Mouse (Mus musculus) splenic B cell, adult 2 months (primary cell): ENCODE results near the gene Fam227b.

ENCODE experiments used
- DNase-seq: peaks from one replicate; pipeline ENCODE4 v3.0.0-alpha.2; 2011; ENCODE audit warnings: low read depth, low spot score
- H3K27me3 ChIP-seq: 2 replicates; pipeline ENCODE4 v1.6.1; 2012; ENCODE audit warnings: mild to moderate bottlenecking, low read length, moderate library complexity, mixed read lengths; ENCODE audit not compliant: control insufficient read depth, poor library complexity, insufficient read depth, severe bottlenecking
- H3K36me3 ChIP-seq: 2 replicates; pipeline ENCODE4 v1.6.1; 2012; ENCODE audit warnings: mild to moderate bottlenecking, low read length, moderate library complexity, mixed read lengths; ENCODE audit not compliant: control insufficient read depth, poor library complexity, insufficient read depth, severe bottlenecking

Fam227b gene

GRCm38 (mm10) chr2:126039414-126039891 is 112.4 kb downstream of the Fam227b start:
- Histone ChIP-seq H3K36me3 (no peaks in the 10 kb centered on the region), H3K27me3 (no peaks in the 10 kb centered on the region)
- no peak for DNase-seq

DNA sequence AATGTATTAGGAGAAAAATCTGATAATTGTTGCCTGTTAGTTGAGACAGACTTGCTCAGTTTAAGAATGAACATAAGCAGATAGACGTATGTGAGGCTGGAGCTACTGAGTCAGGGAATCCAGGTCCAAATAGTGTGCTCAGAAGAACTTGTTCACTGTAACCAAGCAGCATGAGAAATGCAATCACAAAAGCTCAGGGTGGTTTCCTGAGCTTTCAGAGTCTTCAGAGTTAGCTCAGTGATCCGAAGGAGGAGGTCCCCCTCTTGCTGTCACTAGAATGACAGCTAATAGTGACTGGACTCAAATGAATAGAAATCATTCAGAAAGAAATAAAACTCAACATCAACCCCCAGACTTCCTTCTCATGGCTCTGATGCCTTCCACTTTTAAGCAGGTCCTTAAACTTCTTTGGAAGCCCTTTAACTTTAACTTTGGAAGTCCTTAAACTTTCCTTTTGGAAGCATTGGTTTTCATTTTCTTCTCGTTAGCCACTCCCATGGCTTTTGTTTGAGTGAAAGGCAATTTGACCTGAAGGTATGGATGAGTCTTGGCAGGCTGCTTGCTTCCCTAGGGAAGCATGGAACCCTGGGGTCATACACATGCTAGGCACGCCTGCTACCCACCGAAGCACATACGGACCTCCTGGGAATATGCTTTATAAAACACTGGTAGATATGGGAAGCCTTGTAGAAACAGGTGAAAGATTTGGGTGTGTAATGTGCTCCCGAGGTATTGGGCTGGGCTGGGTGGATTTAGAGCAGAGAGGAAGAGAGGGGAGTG is 113.4 kb downstream of the Fam227b start:
- no peak for DNase-seq
- H3K36me3 ChIP-seq = no peaks in the 10 kb centered on the region
- H3K27me3 ChIP-seq = no peaks in the 10 kb centered on the region

GRCm38 (mm10) chr2:126036121-126036520 is 115.7 kb downstream of the Fam227b start:
- DNase-seq = no peak
- Histone ChIP-seq H3K36me3 (no peaks in the 10 kb centered on the region), H3K27me3 (no peaks in the 10 kb centered on the region)

DNA sequence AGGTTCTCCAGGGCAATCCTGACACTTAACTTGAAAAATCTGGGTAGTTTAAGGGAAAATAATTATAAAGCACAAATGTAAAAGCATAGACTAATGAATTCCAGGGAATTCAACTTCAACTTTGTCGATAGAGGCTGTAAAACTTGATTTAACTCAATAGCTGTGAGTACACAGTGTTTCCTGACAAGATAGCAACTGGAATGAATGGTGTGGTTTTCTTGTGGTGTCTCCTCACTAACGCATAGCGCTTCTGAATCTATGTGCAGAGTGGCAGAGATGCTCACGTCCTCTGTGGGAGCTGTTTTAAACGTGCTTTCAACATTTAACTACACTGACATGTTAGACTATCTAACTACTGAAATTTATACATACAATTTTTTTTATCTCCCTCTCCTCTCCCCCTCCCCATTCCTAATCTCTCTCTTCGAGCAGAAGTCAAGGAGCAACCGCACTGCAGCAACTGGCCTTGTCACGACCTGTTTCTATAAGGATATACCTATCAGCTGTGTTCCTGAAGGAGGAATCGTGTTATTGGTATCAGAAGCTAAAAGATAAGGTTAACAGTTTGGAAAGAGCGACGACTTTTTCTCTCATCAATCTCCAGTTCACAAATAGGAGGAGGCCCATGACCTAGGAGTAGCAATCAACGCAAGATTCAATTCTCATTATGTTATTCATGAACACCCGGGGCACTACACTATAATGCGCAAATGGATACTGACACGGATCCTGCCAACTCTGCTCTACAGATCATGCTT is 116.6 kb downstream of the Fam227b start:
- DNase-seq = no peak
- H3K27me3 ChIP-seq = no peaks in the 10 kb centered on the region
- no peaks in the 10 kb centered on the region for H3K36me3 ChIP-seq

- DNase-seq = no peak
- H3K36me3 ChIP-seq = no peaks in the 10 kb centered on the region
- H3K27me3 ChIP-seq = no peaks in the 10 kb centered on the region
Measured at GRCm38 (mm10) chr2:126034379-126035005, 117.3 kb downstream of the Fam227b start, which contains the start of gene Fgf7. Fgf7 (plus strand) TSS chr2:126034658.

DNA sequence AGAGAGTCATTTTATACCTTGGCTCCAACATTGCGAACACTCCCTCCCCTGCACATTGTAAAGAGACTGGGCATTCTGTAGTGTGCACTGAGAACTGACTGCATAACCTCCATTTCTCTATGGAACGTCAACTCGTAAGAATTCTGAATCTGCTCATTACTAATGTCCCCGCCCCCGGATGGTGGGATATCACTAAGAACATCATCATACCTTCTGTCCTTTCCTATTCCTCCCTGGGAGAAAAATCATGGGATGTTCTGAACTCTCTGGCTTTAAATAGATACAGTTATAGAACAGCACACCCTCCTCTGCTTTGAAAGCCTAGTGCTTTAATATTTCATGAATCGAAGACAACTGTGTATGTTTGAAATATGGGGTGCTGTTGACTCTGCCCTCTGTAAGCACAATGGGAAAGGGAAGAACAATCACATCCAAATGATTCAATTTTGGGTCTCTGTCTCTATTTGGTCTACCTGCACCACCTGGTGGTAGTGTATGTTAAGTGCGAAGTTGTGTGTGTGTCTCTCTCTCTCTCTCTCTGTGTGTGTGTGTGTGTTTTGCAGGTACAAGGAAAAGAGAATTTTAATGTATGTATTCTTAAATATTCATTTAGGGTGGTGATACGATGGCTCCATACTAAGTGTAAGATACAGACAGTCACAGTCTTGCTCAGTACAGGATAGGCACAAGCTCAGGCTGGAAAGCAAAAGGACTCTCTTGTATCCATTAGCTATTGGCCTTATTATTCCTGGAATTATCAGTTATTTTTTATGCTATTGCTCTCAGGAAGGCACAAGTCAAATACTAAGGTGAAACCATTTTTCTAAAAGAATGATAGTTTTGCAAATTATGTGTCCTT is 118.5 kb downstream of the Fam227b start:
- H3K36me3 ChIP-seq = no peaks in the 10 kb centered on the region
- DNase-seq = no peak
- no peaks in the 10 kb centered on the region for H3K27me3 ChIP-seq

- no peak for DNase-seq
- no peaks in the 10 kb centered on the region for H3K36me3 ChIP-seq
- no peaks in the 10 kb centered on the region for H3K27me3 ChIP-seq
Measured at GRCm38 (mm10) chr2:126031186-126031900, 120.5 kb downstream of the Fam227b start.

DNA sequence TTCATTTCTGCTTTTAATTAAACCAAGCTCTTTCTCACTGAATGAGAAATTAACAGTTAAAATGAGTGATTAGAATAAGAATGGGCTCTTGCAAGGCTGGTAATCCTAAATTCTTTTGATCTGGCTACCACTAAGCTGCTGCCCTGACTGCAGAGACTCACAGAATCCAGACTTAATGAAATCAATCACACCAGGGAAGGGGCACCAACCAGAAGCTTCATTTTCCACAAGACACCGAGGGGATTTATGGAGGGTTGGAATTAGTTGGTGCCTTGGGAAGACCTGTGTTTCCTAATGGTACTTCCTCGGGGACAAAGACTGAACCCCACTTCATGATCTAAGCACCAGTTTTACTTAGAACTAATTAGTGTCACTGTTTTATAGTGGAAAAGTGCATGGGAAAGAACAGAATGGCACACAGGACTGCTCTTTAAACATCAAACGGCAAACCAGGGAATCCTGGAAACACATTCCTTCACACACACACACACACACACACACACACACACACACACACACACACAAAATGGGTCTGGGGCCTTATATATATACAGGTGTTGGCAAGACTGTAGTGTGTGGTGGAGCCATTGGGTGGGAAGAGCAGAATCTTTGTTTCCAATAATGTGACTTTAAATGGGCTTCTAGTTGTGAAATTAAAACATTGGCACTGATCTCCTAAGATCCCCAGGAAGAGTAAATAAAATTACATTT is 135.9 kb downstream of the Fam227b start:
- H3K36me3 ChIP-seq = no peaks in the 10 kb centered on the region
- no peaks in the 10 kb centered on the region for H3K27me3 ChIP-seq
- DNase-seq = no peak

DNA sequence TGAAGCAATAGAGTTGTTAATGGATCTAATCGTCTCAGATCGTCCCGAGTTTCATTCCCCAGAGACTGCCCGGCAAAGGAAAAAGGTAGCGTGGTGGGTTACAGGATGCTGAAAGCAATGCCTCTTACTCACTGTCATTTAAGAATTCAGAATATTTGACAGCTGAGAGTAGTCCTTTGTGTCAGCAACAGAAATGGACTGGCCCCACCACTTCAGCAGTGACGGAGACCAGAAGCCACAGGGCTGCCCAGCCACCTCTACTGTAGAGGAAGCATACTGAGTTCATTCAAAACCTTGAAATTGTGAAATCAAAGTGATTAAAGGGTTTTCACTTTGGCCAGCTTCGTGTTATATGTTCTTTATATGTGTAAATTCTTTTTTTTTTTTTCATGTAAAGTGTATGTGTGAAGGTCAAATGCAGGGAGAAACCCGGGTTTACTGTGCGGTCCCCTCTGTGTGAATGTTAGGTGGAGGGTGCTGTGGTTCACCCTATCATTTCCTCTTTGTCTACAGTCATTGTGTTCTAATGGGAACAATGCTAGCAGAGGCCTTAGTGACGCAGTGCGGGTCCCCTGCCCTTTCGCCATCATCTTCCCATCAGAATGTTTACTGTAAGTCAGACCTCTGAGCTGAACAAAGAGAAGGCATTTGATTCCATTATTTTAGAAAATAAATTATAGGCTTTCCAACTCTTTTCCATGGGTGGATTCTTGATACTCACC is 136.7 kb downstream of the Fam227b start:
- no peak for DNase-seq
- Histone ChIP-seq H3K27me3 (no peaks in the 10 kb centered on the region), H3K36me3 (no peaks in the 10 kb centered on the region)

GRCm38 (mm10) chr2:126006742-126007141 is 145.1 kb downstream of the Fam227b start:
- Histone ChIP-seq H3K27me3 (no peaks in the 10 kb centered on the region), H3K36me3 (no peaks in the 10 kb centered on the region)
- no peak for DNase-seq

GRCm38 (mm10) chr2:126006088-126006487 is 145.7 kb downstream of the Fam227b start:
- peak; percentile 47 for DNase-seq

GRCm38 (mm10) chr2:126002291-126002690 is 149.5 kb downstream of the Fam227b start:
- no peak for DNase-seq
- Histone ChIP-seq H3K27me3 (no peaks in the 10 kb centered on the region), H3K36me3 (no peaks in the 10 kb centered on the region)

More at GRCm38 (mm10) chr2:126006088-126006487, 145.7 kb downstream of the Fam227b start:
- no peaks in the 10 kb centered on the region for H3K27me3 ChIP-seq
- no peaks in the 10 kb centered on the region for H3K36me3 ChIP-seq
